Mouse (Mus musculus) liver, embryonic 14.5 days (tissue): ENCODE results near the gene Lrrc32.

Experiments used
- CTCF ChIP-seq: IDR thresholded peaks from 2 replicates; pipeline ENCODE4 v1.5.1; 2016; ENCODE audit warnings: antibody characterized with exemption, low read depth, control low read depth
- EP300 ChIP-seq: IDR thresholded peaks from 2 replicates; pipeline ENCODE4 v1.6.1; 2016; ENCODE audit warnings: antibody characterized with exemption, low read depth

DNA sequence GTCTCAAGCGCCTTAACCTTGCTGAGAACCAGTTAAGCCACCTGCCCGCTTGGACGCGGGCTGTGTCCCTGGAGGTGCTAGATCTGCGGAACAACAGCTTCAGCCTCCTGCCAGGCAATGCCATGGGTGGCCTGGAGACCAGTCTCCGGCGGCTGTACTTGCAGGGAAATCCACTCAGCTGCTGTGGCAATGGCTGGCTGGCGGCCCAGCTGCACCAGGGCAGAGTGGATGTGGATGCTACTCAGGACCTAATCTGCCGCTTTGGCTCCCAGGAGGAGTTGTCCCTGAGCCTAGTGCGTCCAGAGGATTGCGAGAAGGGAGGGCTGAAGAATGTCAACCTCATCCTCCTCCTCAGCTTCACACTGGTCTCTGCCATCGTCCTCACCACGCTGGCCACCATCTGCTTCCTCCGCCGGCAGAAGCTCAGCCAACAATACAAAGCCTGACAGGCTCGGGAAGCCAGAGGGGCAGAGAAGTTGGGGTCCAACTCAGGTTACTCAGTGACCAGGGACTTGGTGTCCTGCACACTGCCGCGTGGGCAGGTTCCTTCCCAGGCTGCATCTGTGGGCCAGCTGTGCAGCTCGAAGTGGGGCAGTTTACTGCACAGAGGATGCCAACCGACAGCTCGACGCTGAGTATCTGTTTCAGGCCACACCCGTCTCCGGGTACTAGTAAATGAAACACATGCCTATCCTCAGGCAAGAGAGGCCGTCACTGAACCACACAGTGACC, 10.6 kb downstream of the Lrrc32 start:
- TF ChIP-seq CTCF (no peak), EP300 (no peak)
